In genomic region chr4:119788746-119789145, GRCm38 (mm10) we compare ENCODE assay signal across 28 mouse cellular contexts.
"Had no signal": no experiment of that assay in that cellular context is flagged by ENCODE, and none has a peak within 500 bp of the region (broad histone marks: within the 10 kb centered on the region; RNA-seq: fewer than 3 reads in every experiment).

No protein-coding gene starts in this region.

- H3K4me1 ChIP-seq: limb, embryonic 10.5 days; limb, embryonic 12.5 days; limb, embryonic 13.5 days; limb, embryonic 15.5 days; liver, embryonic 12.5 days; liver, embryonic 13.5 days; liver, embryonic 15.5 days; lung, embryonic 15.5 days; midbrain, embryonic 10.5 days; midbrain, embryonic 12.5 days; midbrain, embryonic 13.5 days; midbrain, embryonic 15.5 days had no signal

- H3K27ac ChIP-seq: left cerebral cortex, adult 2 months; limb, embryonic 10.5 days; limb, embryonic 12.5 days; limb, embryonic 13.5 days; limb, embryonic 15.5 days; liver, embryonic 12.5 days; liver, embryonic 13.5 days; liver, embryonic 14.5 days; liver, embryonic 15.5 days; lung, embryonic 15.5 days; macrophage; midbrain, embryonic 10.5 days; midbrain, embryonic 12.5 days; midbrain, embryonic 13.5 days; midbrain, embryonic 15.5 days had no signal

- DNase-seq: left cerebral cortex, postnatal 4 days; liver; liver, embryonic 13.5 days; liver, postnatal 0 days; lung, adult 18-20 months; lung, adult 2 months; lung, embryonic 14.5 days; lung, postnatal 10 days; lung, postnatal 14 days; lung, postnatal 36 days; lung, postnatal 4 days; midbrain, embryonic 14.5 days had no signal

- H3K4me3 ChIP-seq: left cerebral cortex, adult 2 months; limb, embryonic 10.5 days; limb, embryonic 12.5 days; limb, embryonic 13.5 days; limb, embryonic 15.5 days; liver, embryonic 12.5 days; liver, embryonic 13.5 days; liver, embryonic 15.5 days; lung, embryonic 15.5 days; megakaryocyte, embryonic 14.5 days; midbrain, embryonic 10.5 days; midbrain, embryonic 12.5 days; midbrain, embryonic 13.5 days; midbrain, embryonic 15.5 days; myocyte had no signal
